Mouse (Mus musculus) MEL (cell line): Measurements from ENCODE around the gene Tmem253. TPM values are rescaled to one million over a fixed set of nuclear protein-coding genes. Genes with fewer than 3 reads are reported as not detected.

Experiments
- DNase-seq: peaks from one replicate; pipeline ENCODE4 v3.0.0; 2011; ENCODE audit warnings: low read depth, low spot score
- H3K27ac ChIP-seq: 2 replicates; pipeline ENCODE4 v1.5.1; 2012; ENCODE audit warnings: low read depth, mild to moderate bottlenecking, control low read depth, low read length, moderate library complexity; ENCODE audit not compliant: control insufficient read depth
- H3K27me3 ChIP-seq, 2 experiments: fragments of 150-350 bp in 1 of 2; sonication (generic) in 1 of 2; 2 replicates each; pipeline ENCODE4 v1.6.1; 2012; ENCODE audit warnings: low read length in 2 of 2, mild to moderate bottlenecking in 2 of 2, improper control_type of control experiment in 1 of 2, moderate library complexity in 1 of 2; ENCODE audit not compliant: insufficient read depth in 2 of 2, control insufficient read depth in 1 of 2
- H3K36me3 ChIP-seq, 2 experiments: 2 replicates each; pipeline ENCODE4 v1.6.1; 2012 to 2014; ENCODE audit warnings: low read length in 2 of 2, improper control_type of control experiment in 1 of 2, inconsistent platforms in 1 of 2, mild to moderate bottlenecking in 1 of 2; ENCODE audit not compliant: insufficient read depth in 2 of 2, control insufficient read depth in 1 of 2
- H3K4me1 ChIP-seq, 2 experiments: fragments of 150-350 bp in 1 of 2; sonication (generic) in 1 of 2; 2 replicates each; pipeline ENCODE4 v1.6.1; 2012; ENCODE audit warnings: low read length in 2 of 2, improper control_type of control experiment in 1 of 2, mild to moderate bottlenecking in 1 of 2; ENCODE audit not compliant: insufficient read depth in 2 of 2, control insufficient read depth in 1 of 2
- H3K4me3 ChIP-seq, 2 experiments: fragments of 150-350 bp in 1 of 2; sonication (generic) in 1 of 2; 2 replicates each; pipeline ENCODE4 v1.5.1; 2012; ENCODE audit warnings: low read depth in 2 of 2, low read length in 2 of 2, mild to moderate bottlenecking in 2 of 2, moderate library complexity in 2 of 2, control low read depth in 1 of 2, improper control_type of control experiment in 1 of 2; ENCODE audit not compliant: control insufficient read depth in 1 of 2, insufficient read depth in 1 of 2
- H3K79me2 ChIP-seq: 2 replicates; pipeline ENCODE4 v1.6.1; 2012; ENCODE audit warnings: mild to moderate bottlenecking, low read length, moderate library complexity; ENCODE audit not compliant: control insufficient read depth, poor library complexity, insufficient read depth
- H3K9ac ChIP-seq: 2 replicates; pipeline ENCODE4 v1.6.1; 2012; ENCODE audit warnings: low read depth, mild to moderate bottlenecking, control low read depth, low read length, moderate library complexity; ENCODE audit not compliant: control insufficient read depth, poor library complexity, severe bottlenecking
- H3K9me3 ChIP-seq: fragments of 150-350 bp; sonication (generic); replicated peaks from 2 replicates; pipeline ENCODE4 v1.6.1; 2012; ENCODE audit warnings: mild to moderate bottlenecking, low read length, improper control_type of control experiment, moderate library complexity; ENCODE audit not compliant: insufficient read depth
- BHLHE40 ChIP-seq: IDR thresholded peaks from 2 replicates; pipeline ENCODE4 v1.6.1; 2012; ENCODE audit warnings: low read depth, mild to moderate bottlenecking, inconsistent platforms, low read length, improper control_type of control experiment, borderline replicate concordance
- CHD1 ChIP-seq: IDR thresholded peaks from 2 replicates; pipeline ENCODE4 v1.6.1; 2012; ENCODE audit warnings: low read depth, mild to moderate bottlenecking, inconsistent platforms, low read length, improper control_type of control experiment
- CHD2 ChIP-seq: IDR thresholded peaks from 2 replicates; pipeline ENCODE4 v1.6.1; 2011; ENCODE audit warnings: low read length, improper control_type of control experiment
- CTCF ChIP-seq, 3 experiments: IDR thresholded peaks in 2 of 3; conservative IDR thresholded peaks in 1 of 3; 2 replicates each; pipeline ENCODE4 v1.5.1; 2011 to 2012; ENCODE audit warnings: low read length in 3 of 3, low read depth in 2 of 3, mild to moderate bottlenecking in 2 of 3, improper control_type of control experiment in 1 of 3, inconsistent platforms in 1 of 3, mixed read lengths in 1 of 3, moderate library complexity in 1 of 3; ENCODE audit not compliant: control insufficient read depth in 1 of 3, insufficient read depth in 1 of 3, poor library complexity in 1 of 3, severe bottlenecking in 1 of 3
- E2F4 ChIP-seq: IDR thresholded peaks from 2 replicates; pipeline ENCODE4 v1.6.1; 2011; ENCODE audit warnings: low read depth, low read length, improper control_type of control experiment, borderline replicate concordance
- ELF1 ChIP-seq: IDR thresholded peaks from 2 replicates; pipeline ENCODE4 v1.6.1; 2014; ENCODE audit warnings: low read depth, mild to moderate bottlenecking, inconsistent platforms, low read length, improper control_type of control experiment, moderate library complexity
- EP300 ChIP-seq, 2 experiments: IDR thresholded peaks; 2 replicates each; pipeline ENCODE4 v1.6.1; 2011; ENCODE audit warnings: improper control_type of control experiment in 2 of 2, low read length in 2 of 2, low read depth in 1 of 2, mild to moderate bottlenecking in 1 of 2
- ETS1 ChIP-seq: IDR thresholded peaks from 2 replicates; pipeline ENCODE4 v1.6.1; 2012; ENCODE audit warnings: low read depth, mild to moderate bottlenecking, inconsistent platforms, low read length, improper control_type of control experiment, moderate library complexity
- GABPA ChIP-seq: IDR thresholded peaks from 2 replicates; pipeline ENCODE4 v1.6.1; 2012; ENCODE audit warnings: low read depth, mild to moderate bottlenecking, inconsistent platforms, low read length, improper control_type of control experiment, moderate library complexity
- GATA1 ChIP-seq: IDR thresholded peaks from 2 replicates; pipeline ENCODE4 v1.6.1; 2011; ENCODE audit warnings: low read depth, low read length, improper control_type of control experiment
- HCFC1 ChIP-seq: IDR thresholded peaks from 2 replicates; pipeline ENCODE4 v1.6.1; 2012; ENCODE audit warnings: low read depth, mild to moderate bottlenecking, inconsistent platforms, low read length, improper control_type of control experiment, moderate library complexity
- JUND ChIP-seq: IDR thresholded peaks from 2 replicates; pipeline ENCODE4 v1.6.1; 2011; ENCODE audit warnings: low read depth, mild to moderate bottlenecking, improper control_type of control experiment, low read length
- KAT2A ChIP-seq: conservative IDR thresholded peaks from 2 replicates; pipeline ENCODE4 v1.6.1; 2012; ENCODE audit warnings: low read depth, low read length, improper control_type of control experiment, inconsistent platforms
- MAFK ChIP-seq: IDR thresholded peaks from 2 replicates; pipeline ENCODE4 v1.6.1; 2011; ENCODE audit warnings: low read depth, mild to moderate bottlenecking, low read length, improper control_type of control experiment, borderline replicate concordance
- MEF2A ChIP-seq: IDR thresholded peaks from 2 replicates; pipeline ENCODE4 v1.6.1; 2014; ENCODE audit warnings: low read depth, mild to moderate bottlenecking, inconsistent platforms, low read length, improper control_type of control experiment; ENCODE audit not compliant: poor library complexity, insufficient replicate concordance, severe bottlenecking; ENCODE audit errors: extremely low read depth
- MXI1 ChIP-seq: IDR thresholded peaks from 2 replicates; pipeline ENCODE4 v1.6.1; 2011; ENCODE audit warnings: mild to moderate bottlenecking, low read depth, low read length, improper control_type of control experiment
- MYB ChIP-seq: IDR thresholded peaks from 2 replicates; pipeline ENCODE4 v1.6.1; 2011; ENCODE audit warnings: mild to moderate bottlenecking, low read depth, low read length, improper control_type of control experiment
- MYC ChIP-seq: IDR thresholded peaks from 2 replicates; pipeline ENCODE4 v1.6.1; 2011; ENCODE audit warnings: low read depth, mild to moderate bottlenecking, low read length, improper control_type of control experiment, moderate library complexity
- NRF1 ChIP-seq: IDR thresholded peaks from 2 replicates; pipeline ENCODE4 v1.6.1; 2014; ENCODE audit warnings: low read depth, mild to moderate bottlenecking, inconsistent platforms, low read length, improper control_type of control experiment, moderate library complexity; ENCODE audit not compliant: poor library complexity, insufficient read depth, severe bottlenecking
- POLR2A ChIP-seq, 2 experiments: IDR thresholded peaks; 2 replicates each; pipeline ENCODE4 v1.6.1; 2011 to 2012; ENCODE audit warnings: low read length in 2 of 2, mild to moderate bottlenecking in 2 of 2, control low read depth in 1 of 2, improper control_type of control experiment in 1 of 2, low read depth in 1 of 2, moderate library complexity in 1 of 2; ENCODE audit not compliant: control insufficient read depth in 1 of 2, insufficient read depth in 1 of 2, poor library complexity in 1 of 2
- POLR2AphosphoS2 ChIP-seq: IDR thresholded peaks from 2 replicates; pipeline ENCODE4 v1.6.1; 2011; ENCODE audit warnings: low read length, improper control_type of control experiment
- POLR2AphosphoS5 ChIP-seq: IDR thresholded peaks from 2 replicates; pipeline ENCODE4 v1.6.1; 2012; ENCODE audit warnings: low read depth, borderline replicate concordance, mild to moderate bottlenecking, inconsistent platforms, low read length, moderate library complexity, mixed read lengths
- RAD21 ChIP-seq: IDR thresholded peaks from 2 replicates; pipeline ENCODE4 v1.6.1; 2011; ENCODE audit warnings: mild to moderate bottlenecking, low read depth, low read length, improper control_type of control experiment
- RCOR1 ChIP-seq: IDR thresholded peaks from 2 replicates; pipeline ENCODE4 v1.6.1; 2012; ENCODE audit warnings: low read depth, mild to moderate bottlenecking, inconsistent platforms, low read length, improper control_type of control experiment
- SIN3A ChIP-seq: IDR thresholded peaks from 2 replicates; pipeline ENCODE4 v1.6.1; 2012; ENCODE audit warnings: low read length, improper control_type of control experiment, inconsistent platforms
- SMC3 ChIP-seq: IDR thresholded peaks from 2 replicates; pipeline ENCODE4 v1.6.1; 2011; ENCODE audit warnings: low read depth, low read length, improper control_type of control experiment
- TAL1 ChIP-seq: IDR thresholded peaks from 2 replicates; pipeline ENCODE4 v1.6.1; 2012; ENCODE audit warnings: mild to moderate bottlenecking, inconsistent platforms, low read length, moderate library complexity, mixed read lengths
- TBP ChIP-seq: IDR thresholded peaks from 2 replicates; pipeline ENCODE4 v1.8.0; 2011; ENCODE audit warnings: low read depth, low read length, improper control_type of control experiment
- TCF12 ChIP-seq: IDR thresholded peaks from 2 replicates; pipeline ENCODE4 v1.6.1; 2014; ENCODE audit warnings: low read depth, mild to moderate bottlenecking, inconsistent platforms, low read length, improper control_type of control experiment, moderate library complexity
- UBTF ChIP-seq: IDR thresholded peaks from 2 replicates; pipeline ENCODE4 v1.6.1; 2012; ENCODE audit warnings: low read depth, mild to moderate bottlenecking, inconsistent platforms, low read length, improper control_type of control experiment, moderate library complexity, borderline replicate concordance; ENCODE audit not compliant: insufficient read depth
- USF1 ChIP-seq: IDR thresholded peaks from 2 replicates; pipeline ENCODE4 v1.6.1; 2014; ENCODE audit warnings: low read depth, mild to moderate bottlenecking, inconsistent platforms, low read length, improper control_type of control experiment, moderate library complexity
- USF2 ChIP-seq, 2 experiments: IDR thresholded peaks; 2 replicates each; pipeline ENCODE4 v1.6.1; 2011 to 2012; ENCODE audit warnings: improper control_type of control experiment in 2 of 2, low read length in 2 of 2, borderline replicate concordance in 1 of 2, inconsistent platforms in 1 of 2, low read depth in 1 of 2, mild to moderate bottlenecking in 1 of 2; ENCODE audit not compliant: insufficient read depth in 1 of 2
- ZC3H11A ChIP-seq: IDR thresholded peaks from 2 replicates; pipeline ENCODE4 v1.6.1; 2012; ENCODE audit warnings: low read depth, mild to moderate bottlenecking, inconsistent platforms, low read length, improper control_type of control experiment
- ZKSCAN1 ChIP-seq: IDR thresholded peaks from 2 replicates; pipeline ENCODE4 v1.6.1; 2012; ENCODE audit warnings: low read depth, mild to moderate bottlenecking, inconsistent platforms, low read length, improper control_type of control experiment, moderate library complexity
- ZMIZ1 ChIP-seq: IDR thresholded peaks from 2 replicates; pipeline ENCODE4 v1.6.1; 2012; ENCODE audit warnings: low read depth, mild to moderate bottlenecking, inconsistent platforms, low read length, improper control_type of control experiment, moderate library complexity
- ZNF384 ChIP-seq: IDR thresholded peaks from 2 replicates; pipeline ENCODE4 v1.6.1; 2012; ENCODE audit warnings: low read depth, mild to moderate bottlenecking, inconsistent platforms, low read length, improper control_type of control experiment
- polyA plus RNA-seq, 2 experiments: library from polyadenylated mRNA; stranded (reverse) in 1 of 2; unstranded in 1 of 2; fragments of >175 nt in 1 of 2; fragments of >200 nt in 1 of 2; gene quantifications; 2 replicates each; pipeline versions ENCODE4 v1.2.1 to v1.2.4; 2012; ENCODE audit warnings: low replicate concordance in 2 of 2, low read depth in 1 of 2; ENCODE audit not compliant: insufficient read length in 2 of 2, insufficient read depth in 1 of 2, missing spikeins in 1 of 2
- total RNA-seq: library from RNA; depleted of rRNA; stranded (reverse); fragments of 300-350 nt; gene quantifications from 2 replicates; pipeline ENCODE4 v1.2.3, GENCODE M21; 2012

Gene Tmem253
- total and polyA plus RNA-seq, 3 experiments = 0.46 to 3.6 TPM; not detected in 1

DNA sequence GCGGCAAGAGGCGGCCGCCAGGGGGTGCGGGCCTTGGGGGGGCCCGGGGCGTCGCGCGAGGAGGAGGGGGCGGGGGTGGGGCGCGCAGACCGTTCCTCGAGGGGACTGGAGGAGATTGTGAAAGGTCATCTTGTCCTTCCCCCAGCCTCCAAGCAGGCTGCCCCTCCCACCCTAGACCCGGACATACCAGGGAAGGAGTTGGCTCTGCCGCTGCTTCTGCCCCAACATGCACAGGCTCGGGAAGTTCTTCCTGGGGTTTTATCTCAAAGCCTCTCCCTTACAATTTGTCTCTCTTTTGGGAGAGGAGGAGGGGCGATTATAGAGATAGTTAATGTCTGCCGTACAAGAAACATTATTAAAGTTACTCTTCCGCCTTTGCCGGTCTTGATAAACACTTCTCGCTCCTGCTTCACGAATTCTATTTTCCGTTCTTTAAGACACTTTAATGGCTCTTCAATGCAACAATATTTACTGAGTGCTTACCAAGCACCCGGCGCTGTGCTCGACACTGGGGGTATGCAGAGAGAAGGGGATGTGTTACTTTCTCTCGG is 622 bp upstream of the Tmem253 start:
- H3K27me3 ChIP-seq = no peaks in the 10 kb centered on the region
- no peaks in the 10 kb centered on the region for H3K9me3 ChIP-seq
- H3K36me3 ChIP-seq = peaks cover 0 to 11% of the 10 kb centered on the region in 2 experiments; a peak in 2 of 4 replicates
- H3K4me3 ChIP-seq = peak overlapping the region; percentile 72 to 77
- H3K79me2 ChIP-seq = peaks cover 10% of the 10 kb centered on the region
- peak overlapping the region; percentile 74 for H3K27ac ChIP-seq
- peaks cover 0 to 26% of the 10 kb centered on the region in 2 experiments; a peak in 3 of 4 replicates for H3K4me1 ChIP-seq
- peak; percentile 80 for DNase-seq
- peak overlapping the region; percentile 77 for H3K9ac ChIP-seq
- no peak for TF ChIP-seq USF1
- no peak for TF ChIP-seq TAL1
- no peak for TF ChIP-seq ZMIZ1
- no peak for TF ChIP-seq CHD2
- TF ChIP-seq ZC3H11A = no peak
- no peak for TF ChIP-seq SMC3
- no peak for TF ChIP-seq RAD21
- no peak for TF ChIP-seq ETS1
- no peak for TF ChIP-seq JUND
- no peak for TF ChIP-seq MYB
- TF ChIP-seq TBP = peak; percentile 58
- no peak for TF ChIP-seq E2F4
- peak; percentile 67; the same call in 1 of the 2 replicates for TF ChIP-seq GATA1
- TF ChIP-seq MYC = no peak
- no peak for TF ChIP-seq BHLHE40
- peak in 1 of 2 experiments; percentile 48; a peak in 1 of 4 replicates for TF ChIP-seq POLR2A (IDR thresholded peaks at IDR 0.05; ENCODE audit: control insufficient read depth in 1 of 2, insufficient read depth in 1 of 2, low read depth in 1 of 2, low read length in 2 of 2, poor library complexity in 1 of 2)
- peak; percentile 80 for TF ChIP-seq ELF1
- peak; percentile 40; the same call in 1 of the 2 replicates for TF ChIP-seq TCF12
- no peak for TF ChIP-seq MAFK
- no peak for TF ChIP-seq USF2 (IDR thresholded peaks at IDR 0.05; ENCODE audit: borderline replicate concordance in 1 of 2, insufficient read depth in 1 of 2, low read depth in 1 of 2, low read length in 2 of 2)
- TF ChIP-seq NRF1 = no peak
- TF ChIP-seq GABPA = no peak
- TF ChIP-seq EP300 (IDR thresholded peaks at IDR 0.05; ENCODE audit: low read depth in 1 of 2, low read length in 2 of 2) = no peak
- no peak; the same call in 1 of the 2 replicates for TF ChIP-seq KAT2A
- TF ChIP-seq CHD1 = no peak
- TF ChIP-seq ZKSCAN1 = no peak
- TF ChIP-seq CTCF (IDR thresholded peaks at IDR 0.05 in 2 of 3, conservative IDR thresholded peaks at IDR 0.05 in 1 of 3; ENCODE audit: control insufficient read depth in 1 of 3, insufficient read depth in 1 of 3, low read depth in 2 of 3, low read length in 3 of 3, poor library complexity in 1 of 3, severe bottlenecking in 1 of 3) = peak in 1 of 3 experiments; percentile 7; a peak in 1 of 6 replicates
- TF ChIP-seq ZNF384 = no peak
- peak; percentile 70; the same call in 1 of the 2 replicates for TF ChIP-seq POLR2AphosphoS2
- TF ChIP-seq MEF2A = no peak
- no peak for TF ChIP-seq MXI1
- peak; percentile 81 for TF ChIP-seq SIN3A
- TF ChIP-seq UBTF = no peak
- peak; percentile 62 for TF ChIP-seq HCFC1
- 0 out of 2 replicates have a peak, but pooled peaks have one; percentile 14 for TF ChIP-seq RCOR1
- TF ChIP-seq POLR2AphosphoS5 = no peak
